Mouse (Mus musculus) midbrain, embryonic 15.5 days (tissue): ENCODE results near the gene Shtn1. TPM values are rescaled to one million over a fixed set of nuclear protein-coding genes. Genes with fewer than 3 reads are reported as not detected.

Experiments
- ATAC-seq: fragments of 200-750 bp; cut with Nextera tagmentation; replicated peaks from 2 replicates; pipeline ENCODE4 v1.8.0; 2017; ENCODE audit warnings: moderate TSS enrichment
- H3K27ac ChIP-seq: fragments of 300-500 bp; sonication (generic); 2 replicates; pipeline ENCODE4 v1.5.1; 2015; ENCODE audit warnings: mild to moderate bottlenecking, inconsistent platforms
- H3K27me3 ChIP-seq: fragments of 300-500 bp; sonication (generic); replicated peaks from 2 replicates; pipeline ENCODE4 v1.6.1; 2015; ENCODE audit warnings: inconsistent platforms
- H3K36me3 ChIP-seq: fragments of 300-500 bp; sonication (generic); replicated peaks from 2 replicates; pipeline ENCODE4 v1.6.1; 2015; ENCODE audit warnings: inconsistent platforms
- H3K4me1 ChIP-seq: fragments of 300-500 bp; sonication (generic); 2 replicates; pipeline ENCODE4 v1.6.1; 2015; ENCODE audit warnings: inconsistent platforms
- H3K4me2 ChIP-seq: fragments of 300-500 bp; sonication (generic); 2 replicates; pipeline ENCODE4 v1.6.1; 2015; ENCODE audit warnings: inconsistent platforms, mild to moderate bottlenecking, moderate library complexity
- H3K4me3 ChIP-seq: fragments of 300-500 bp; sonication (generic); 2 replicates; pipeline ENCODE4 v1.5.1; 2015; ENCODE audit warnings: mild to moderate bottlenecking, inconsistent platforms
- H3K9ac ChIP-seq: fragments of 300-500 bp; sonication (generic); 2 replicates; pipeline ENCODE4 v1.6.1; 2015; ENCODE audit warnings: mild to moderate bottlenecking, inconsistent platforms
- H3K9me3 ChIP-seq: fragments of 300-500 bp; sonication (generic); 2 replicates; pipeline ENCODE4 v1.6.1; 2016; ENCODE audit warnings: inconsistent platforms
- WGBS: fragments of 180-500 bp; shearing (Covaris S2); methylation state at CpG from one replicate; pipeline ENCODE4 v1.1.7; 2015; ENCODE audit warnings: mixed read lengths; 5-methylcytosine and 5-hydroxymethylcytosine counted together
- polyA plus RNA-seq: library from polyadenylated mRNA; unstranded; fragments of >200 nt; fragmentation: Nextera tagmentation; extraction: Ambion mirVana; gene quantifications from 2 replicates; pipeline ENCODE4 v1.2.1, GENCODE M21; 2015

Gene Shtn1
- polyA plus RNA-seq, 1 experiment from 2014 or later: 45.0 TPM

GRCm38 (mm10) chr19:58981571-58981970 lies 94.3 kb downstream of the Shtn1 start:
- Histone ChIP-seq H3K4me1 (peaks cover 24% of the 10 kb centered on the region), H3K4me2 (no peak overlapping the region), H3K36me3 (no peaks in the 10 kb centered on the region), H3K27ac (no peak overlapping the region), H3K4me3 (no peak overlapping the region), H3K27me3 (peaks cover 67% of the 10 kb centered on the region), H3K9me3 (no peaks in the 10 kb centered on the region), H3K9ac (no peak overlapping the region)
- no peak for ATAC-seq
- whole genome bisulfite sequencing: 11% methylated on average over 9 of the region's 9 CpGs

DNA sequence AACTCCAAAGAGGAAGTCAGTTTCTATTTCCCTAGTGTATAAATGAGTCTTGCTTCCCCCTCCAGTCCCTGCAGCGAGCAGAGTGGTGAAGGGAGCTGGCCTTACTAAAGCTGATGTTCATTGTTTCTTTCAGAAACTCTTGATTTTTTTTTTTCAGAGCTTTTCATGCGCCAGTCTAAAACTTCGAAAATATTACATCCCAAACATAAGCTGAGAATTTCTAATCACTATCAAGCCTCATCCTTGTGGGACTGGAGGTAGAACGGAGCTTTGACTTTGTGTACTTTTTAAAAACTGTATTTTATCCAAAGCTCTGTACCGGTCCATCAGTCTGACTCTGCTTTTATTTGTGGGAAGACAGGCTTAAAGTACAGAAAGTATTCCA lies 95.9 kb downstream of the Shtn1 start:
- H3K27ac ChIP-seq: no peak overlapping the region
- H3K4me2 ChIP-seq: peak overlapping the region; percentile 23
- H3K9ac ChIP-seq: no peak overlapping the region
- ATAC-seq: no peak
- H3K9me3 ChIP-seq: no peaks in the 10 kb centered on the region
- peaks cover 75% of the 10 kb centered on the region for H3K27me3 ChIP-seq
- no peaks in the 10 kb centered on the region for H3K36me3 ChIP-seq
- H3K4me3 ChIP-seq: no peak overlapping the region
- peaks cover 24% of the 10 kb centered on the region for H3K4me1 ChIP-seq
- WGBS: 24% methylated on average over 5 of the region's 5 CpGs

DNA sequence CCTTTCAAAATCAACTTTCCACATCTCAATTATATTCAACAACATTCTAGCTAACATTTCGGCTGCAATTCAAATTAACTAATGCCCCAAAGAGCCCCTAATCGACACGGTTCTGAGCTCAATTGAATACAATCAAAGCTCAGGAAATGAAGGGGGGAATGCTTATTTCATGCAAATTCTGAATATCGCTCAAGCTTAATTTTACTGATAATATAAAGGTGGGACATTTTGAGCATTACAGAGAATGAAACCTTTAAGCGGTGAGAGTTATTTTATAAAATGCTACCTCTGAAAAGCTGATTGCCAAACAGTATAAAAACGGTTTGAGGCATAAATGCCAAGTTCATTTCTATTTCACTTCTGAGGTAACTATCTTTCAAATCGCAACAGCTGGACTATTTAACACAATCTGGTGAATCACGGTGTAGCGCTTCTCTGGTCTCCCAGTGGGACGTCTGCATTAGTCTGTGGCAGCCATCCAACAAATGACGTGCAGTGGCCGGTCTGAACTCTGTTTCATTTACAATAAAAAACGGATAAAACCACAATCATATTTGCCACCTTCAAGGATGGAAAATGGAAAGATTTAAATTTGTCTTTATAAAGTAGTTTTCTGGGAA lies 96.4 kb downstream of the Shtn1 start:
- Histone ChIP-seq H3K27ac (no peak overlapping the region), H3K9ac (no peak overlapping the region), H3K36me3 (no peaks in the 10 kb centered on the region), H3K4me2 (peak overlapping the region; percentile 23), H3K27me3 (peaks cover 73% of the 10 kb centered on the region), H3K4me3 (no peak overlapping the region), H3K4me1 (peaks cover 24% of the 10 kb centered on the region), H3K9me3 (no peaks in the 10 kb centered on the region)
- ATAC-seq: no peak
- 13% methylated on average over 13 of the region's 13 CpGs for WGBS

DNA sequence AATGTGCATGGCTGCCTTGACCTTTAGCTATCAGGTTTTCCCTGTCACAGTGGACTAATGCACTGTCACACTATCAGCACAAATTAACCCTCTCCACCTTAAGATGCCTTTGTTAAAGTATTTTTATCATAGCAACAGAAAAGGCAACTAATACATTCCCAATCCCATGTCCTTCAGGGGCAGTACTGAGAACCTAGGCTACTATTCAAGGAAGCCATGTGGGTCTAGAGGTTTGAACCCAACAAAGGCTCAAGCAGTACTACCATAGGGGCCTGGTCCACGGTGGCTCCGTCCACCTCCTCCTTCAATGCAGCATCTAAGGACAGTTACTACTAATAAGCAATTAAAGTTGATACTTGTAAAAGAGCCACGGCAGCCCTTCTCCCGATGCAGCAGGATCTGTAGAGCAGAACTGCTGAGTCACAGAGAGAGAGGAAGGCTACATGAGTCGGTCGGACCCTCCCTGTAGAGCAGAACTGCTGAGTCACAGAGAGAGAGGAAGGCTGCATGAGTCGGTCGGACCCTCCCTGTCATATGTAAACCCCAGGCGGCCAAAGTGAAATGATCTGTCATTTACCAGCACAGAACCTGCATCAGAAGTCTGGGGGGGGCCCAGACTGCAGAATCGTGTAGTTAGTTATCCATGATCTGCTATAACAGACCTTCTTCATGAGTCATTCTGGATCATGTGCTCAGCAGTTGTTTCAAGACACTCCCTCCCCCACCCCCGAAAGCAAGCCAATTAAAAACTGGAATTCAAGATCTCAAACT lies 97.3 kb downstream of the Shtn1 start:
- H3K9ac ChIP-seq: no peak overlapping the region
- H3K27me3 ChIP-seq: peaks cover 76% of the 10 kb centered on the region
- no peak overlapping the region for H3K4me3 ChIP-seq
- 45% methylated on average over 11 of the region's 11 CpGs for WGBS
- no peaks in the 10 kb centered on the region for H3K36me3 ChIP-seq
- no peak overlapping the region for H3K27ac ChIP-seq
- H3K4me1 ChIP-seq: peaks cover 24% of the 10 kb centered on the region
- H3K4me2 ChIP-seq: peak overlapping the region; percentile 23; the same call in 1 of the 2 replicates
- 0 out of 2 replicates have a peak, but pooled peaks have one; percentile 17 for ATAC-seq
- H3K9me3 ChIP-seq: no peaks in the 10 kb centered on the region

GRCm38 (mm10) chr19:58975216-58975863 lies 100.6 kb downstream of the Shtn1 start:
- Histone ChIP-seq H3K27ac (no peak overlapping the region), H3K36me3 (no peaks in the 10 kb centered on the region), H3K4me3 (no peak overlapping the region), H3K27me3 (peaks cover 78% of the 10 kb centered on the region), H3K4me2 (no peak overlapping the region), H3K9ac (no peak overlapping the region), H3K4me1 (peaks cover 18% of the 10 kb centered on the region), H3K9me3 (no peaks in the 10 kb centered on the region)
- 76% methylated on average over 11 of the region's 11 CpGs for WGBS
- no peak for ATAC-seq

DNA sequence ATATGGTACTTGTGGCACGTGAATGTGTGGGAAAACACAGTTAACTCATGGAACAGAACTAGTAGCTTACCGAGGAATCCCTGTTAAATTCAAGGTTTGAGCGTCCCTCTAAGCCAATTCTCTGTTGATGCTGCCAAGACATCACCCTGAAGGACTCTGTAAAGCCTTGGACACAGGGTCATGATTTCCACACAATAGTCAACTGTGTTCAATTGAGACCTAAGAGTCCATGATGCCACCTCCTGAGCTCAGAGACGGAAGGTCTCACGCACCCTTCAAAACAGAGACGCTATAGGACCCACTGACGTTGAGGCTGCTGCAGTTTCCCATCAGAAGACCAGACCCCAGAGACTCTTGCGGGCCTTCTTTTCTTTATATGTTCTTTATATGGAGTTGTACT lies 101.8 kb downstream of the Shtn1 start:
- 69% methylated on average over 8 of the region's 8 CpGs for WGBS
- H3K36me3 ChIP-seq: no peaks in the 10 kb centered on the region
- no peak overlapping the region for H3K4me3 ChIP-seq
- H3K9me3 ChIP-seq: no peaks in the 10 kb centered on the region
- H3K9ac ChIP-seq: no peak overlapping the region
- H3K4me2 ChIP-seq: no peak overlapping the region
- no peak overlapping the region for H3K27ac ChIP-seq
- ATAC-seq: no peak
- peaks cover 7% of the 10 kb centered on the region for H3K4me1 ChIP-seq
- H3K27me3 ChIP-seq: peaks cover 83% of the 10 kb centered on the region

DNA sequence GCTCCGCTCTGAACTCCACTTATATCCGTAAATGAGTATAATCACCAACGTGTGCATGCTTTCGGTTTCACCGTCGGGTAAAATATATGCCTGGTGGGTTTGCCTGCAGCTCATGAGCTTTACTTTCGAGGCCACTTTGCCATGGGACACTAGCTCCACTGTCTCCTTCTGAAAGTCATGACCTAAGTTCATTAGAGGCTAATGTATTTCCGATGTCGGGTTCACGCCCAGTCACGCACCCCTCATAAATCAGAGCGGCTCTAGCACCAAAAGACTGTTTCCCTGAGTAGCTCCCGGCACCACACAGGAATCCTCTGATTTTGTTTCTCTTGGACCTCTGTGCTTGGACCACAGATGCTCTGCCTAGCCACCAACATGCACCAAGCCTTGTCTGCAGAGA lies 105.1 kb downstream of the Shtn1 start:
- WGBS: 87% methylated on average over 13 of the region's 13 CpGs
- Histone ChIP-seq H3K27ac (no peak overlapping the region), H3K27me3 (peaks cover 63% of the 10 kb centered on the region), H3K4me2 (no peak overlapping the region), H3K36me3 (no peaks in the 10 kb centered on the region), H3K4me3 (no peak overlapping the region), H3K4me1 (0 out of 2 replicates have a peak, but pooled peaks cover 6% of the 10 kb centered on the region), H3K9me3 (no peaks in the 10 kb centered on the region), H3K9ac (no peak overlapping the region)
- no peak for ATAC-seq

DNA sequence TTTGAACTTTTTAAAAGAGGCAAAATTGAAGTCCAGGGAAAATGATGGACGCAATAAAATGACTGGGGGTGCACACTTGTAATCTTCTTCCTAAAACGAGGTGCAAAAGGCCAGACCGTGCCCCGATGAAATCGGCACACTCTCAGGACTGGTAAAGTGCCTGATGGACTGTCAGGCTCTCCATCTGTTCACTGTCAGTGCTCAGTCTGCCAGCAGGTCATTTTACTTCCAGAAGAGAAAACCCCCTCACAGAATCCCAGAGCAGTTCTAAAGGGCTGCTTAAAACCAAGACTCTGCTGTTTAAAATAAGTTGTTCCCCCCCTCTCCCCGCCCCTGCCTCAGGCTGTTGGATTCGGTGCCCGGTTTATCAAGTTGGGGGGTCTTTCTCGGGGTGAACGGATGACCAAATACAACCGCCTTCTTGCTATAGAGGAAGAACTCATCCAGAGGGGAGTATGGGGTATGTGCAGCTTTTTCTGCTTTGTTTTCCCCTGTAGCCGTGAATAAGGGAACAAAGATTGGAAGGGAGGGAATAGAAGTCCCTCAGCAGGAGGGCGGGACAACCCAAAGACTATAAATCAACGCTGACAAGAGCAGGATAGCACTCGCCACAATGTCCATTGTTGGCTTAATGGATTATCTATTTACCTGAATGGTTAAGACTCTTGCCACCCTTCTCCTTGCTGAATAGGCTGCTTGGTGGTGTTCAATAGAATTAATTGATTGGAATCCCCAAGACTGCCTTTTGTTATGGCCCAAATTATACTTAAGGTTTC lies 107.0 kb downstream of the Shtn1 start:
- H3K27me3 ChIP-seq: peaks cover 57% of the 10 kb centered on the region
- no peaks in the 10 kb centered on the region for H3K36me3 ChIP-seq
- no peak overlapping the region for H3K4me2 ChIP-seq
- H3K9me3 ChIP-seq: no peaks in the 10 kb centered on the region
- H3K4me3 ChIP-seq: no peak overlapping the region
- WGBS: 16% methylated on average over 15 of the region's 15 CpGs
- H3K27ac ChIP-seq: no peak overlapping the region
- H3K9ac ChIP-seq: no peak overlapping the region
- H3K4me1 ChIP-seq: 0 out of 2 replicates have a peak, but pooled peaks cover 6% of the 10 kb centered on the region
- no peak for ATAC-seq

DNA sequence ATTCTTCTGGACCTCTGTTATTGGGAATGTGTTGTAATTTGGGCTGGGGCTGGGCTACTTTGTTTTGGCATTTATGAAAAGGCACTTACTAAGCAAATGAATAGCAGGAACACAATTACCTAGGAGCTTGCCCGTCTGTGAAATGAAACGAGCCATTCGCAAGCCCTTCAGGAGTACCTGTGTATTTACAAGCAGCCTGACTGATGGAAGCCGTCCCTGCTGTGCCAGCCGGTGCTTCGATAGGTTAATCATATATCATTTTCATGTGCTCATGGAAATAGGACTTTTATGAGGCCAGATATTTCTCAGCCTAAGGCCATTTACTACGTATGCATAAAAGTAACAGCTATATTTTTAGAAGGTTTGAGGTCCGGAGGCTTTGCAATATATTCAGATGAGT lies 112.9 kb downstream of the Shtn1 start:
- no peak for ATAC-seq
- Histone ChIP-seq H3K4me1 (no peaks in the 10 kb centered on the region), H3K9me3 (no peaks in the 10 kb centered on the region), H3K27ac (no peak overlapping the region), H3K27me3 (peaks cover 30% of the 10 kb centered on the region), H3K9ac (no peak overlapping the region), H3K4me2 (no peak overlapping the region), H3K4me3 (no peak overlapping the region), H3K36me3 (no peaks in the 10 kb centered on the region)
- WGBS: 77% methylated on average over 8 of the region's 8 CpGs

DNA sequence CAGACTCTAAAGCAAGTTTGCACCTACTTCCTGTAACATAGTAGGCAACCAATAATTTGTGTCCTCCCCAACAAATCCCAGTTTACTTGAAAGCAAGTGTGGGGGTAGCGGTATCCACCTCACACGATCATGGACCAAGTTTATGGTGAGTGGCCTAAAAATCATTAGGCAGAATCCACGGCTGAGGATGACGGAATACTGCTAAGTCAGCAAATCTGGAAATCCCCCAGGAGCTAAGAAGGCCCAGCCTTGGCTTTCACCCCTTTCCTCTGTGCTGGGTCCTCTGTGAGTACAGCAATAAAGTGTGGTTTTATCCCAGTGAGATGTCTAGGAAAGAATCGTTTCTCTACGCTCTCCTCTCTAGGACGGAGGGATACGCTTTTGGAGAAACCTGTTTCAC lies 121.1 kb downstream of the Shtn1 start:
- H3K27ac ChIP-seq: no peak overlapping the region
- no peaks in the 10 kb centered on the region for H3K36me3 ChIP-seq
- H3K4me3 ChIP-seq: no peak overlapping the region
- H3K9ac ChIP-seq: no peak overlapping the region
- 94% methylated on average over 8 of the region's 8 CpGs for WGBS
- peaks cover 16% of the 10 kb centered on the region; the same call in 1 of the 2 replicates for H3K27me3 ChIP-seq
- no peak overlapping the region for H3K4me2 ChIP-seq
- no peak for ATAC-seq
- no peaks in the 10 kb centered on the region for H3K4me1 ChIP-seq
- H3K9me3 ChIP-seq: no peaks in the 10 kb centered on the region

GRCm38 (mm10) chr19:58952236-58952635 lies 123.7 kb downstream of the Shtn1 start:
- Histone ChIP-seq H3K9me3 (no peaks in the 10 kb centered on the region), H3K27ac (no peak overlapping the region), H3K9ac (no peak overlapping the region), H3K4me3 (no peak overlapping the region), H3K4me1 (no peaks in the 10 kb centered on the region), H3K27me3 (peaks cover 21% of the 10 kb centered on the region; the same call in 1 of the 2 replicates), H3K36me3 (no peaks in the 10 kb centered on the region), H3K4me2 (no peak overlapping the region)
- 72% methylated on average over 12 of the region's 13 CpGs for WGBS
- ATAC-seq: no peak

- no peaks in the 10 kb centered on the region for H3K9me3 ChIP-seq
- H3K27ac ChIP-seq: no peak overlapping the region
- H3K9ac ChIP-seq: no peak overlapping the region
- H3K4me1 ChIP-seq: no peaks in the 10 kb centered on the region
- H3K36me3 ChIP-seq: no peaks in the 10 kb centered on the region
- 91% methylated on average over 3 of the region's 3 CpGs for WGBS
- H3K4me2 ChIP-seq: no peak overlapping the region
- no peak overlapping the region for H3K4me3 ChIP-seq
- peaks cover 26% of the 10 kb centered on the region for H3K27me3 ChIP-seq
- ATAC-seq: no peak
These were observed 124.4 kb downstream of the Shtn1 start for GRCm38 (mm10) chr19:58951521-58951920.
